Mouse (Mus musculus) C2C12 (cell line): Measurements from ENCODE around the gene Chrna4. TPM values are rescaled to one million over a fixed set of nuclear protein-coding genes. Genes with fewer than 3 reads are reported as not detected.

Experiments
- H3K27me3 ChIP-seq: one replicate; pipeline ENCODE4 v1.6.1; 2011; ENCODE audit not compliant: control insufficient read depth, insufficient read depth, insufficient read length
- H3K36me3 ChIP-seq: one replicate; pipeline ENCODE4 v1.6.1; 2011; ENCODE audit not compliant: control insufficient read depth, insufficient read depth
- H3K4me3 ChIP-seq: one replicate; pipeline ENCODE4 v1.5.1; 2011; ENCODE audit warnings: mild to moderate bottlenecking, control low read depth; ENCODE audit not compliant: poor library complexity, insufficient read depth, severe bottlenecking
- H3K79me2 ChIP-seq: one replicate; pipeline ENCODE4 v1.6.1; 2011; ENCODE audit not compliant: control insufficient read depth, insufficient read depth
- H3K79me3 ChIP-seq: one replicate; pipeline ENCODE4 v1.6.1; 2011; ENCODE audit warnings: low read depth, control low read depth
- H3ac ChIP-seq: one replicate; pipeline ENCODE3; 2011; ENCODE audit warnings: low read depth; ENCODE audit not compliant: control insufficient read depth, insufficient read length
- CEBPB ChIP-seq: IDR thresholded peaks from one replicate; pipeline ENCODE4 v1.6.1; 2011; ENCODE audit warnings: low read depth, mild to moderate bottlenecking, control low read depth, moderate library complexity
- CTCF ChIP-seq: IDR thresholded peaks from one replicate; pipeline ENCODE4 v1.5.1; 2011; ENCODE audit not compliant: control insufficient read depth, insufficient read depth, insufficient read length
- FOSL1 ChIP-seq: IDR thresholded peaks from one replicate; pipeline ENCODE4 v1.8.0; 2011; ENCODE audit warnings: mild to moderate bottlenecking, low read length; ENCODE audit not compliant: poor library complexity, insufficient read depth, severe bottlenecking
- MAX ChIP-seq: IDR thresholded peaks from one replicate; pipeline ENCODE4 v1.6.1; 2011; ENCODE audit warnings: mild to moderate bottlenecking, control low read depth
- MYOD1 ChIP-seq: IDR thresholded peaks from one replicate; pipeline ENCODE4 v1.6.1; 2011; ENCODE audit warnings: low read depth; ENCODE audit not compliant: control insufficient read depth, insufficient read length
- MYOG ChIP-seq: IDR thresholded peaks from one replicate; pipeline ENCODE4 v1.6.1; 2011; ENCODE audit not compliant: control insufficient read depth, insufficient read length; ENCODE audit errors: extremely low read depth
- USF1 ChIP-seq: IDR thresholded peaks from one replicate; pipeline ENCODE4 v1.6.1; 2011; ENCODE audit warnings: low read depth, mild to moderate bottlenecking, control low read depth, moderate library complexity
- long read RNA-seq, 2 experiments: library from polyadenylated mRNA; unstranded; transcript quantifications; one replicate each; pipeline ENCODE4 v2.0.0; 2019 to 2020
- polyA plus RNA-seq: library from polyadenylated mRNA; unstranded; fragments of >200 nt; fragmentation: generic; extraction: Trizol; gene quantifications from one replicate; pipeline ENCODE4 v1.2.1, GENCODE M21; 2012; ENCODE audit warnings: missing spikeins

Chrna4 gene
- polyA plus RNA-seq, result not detected
- long read RNA-seq, experiment 1, result 0 reads
- long read RNA-seq, experiment 2, result 0 reads

DNA sequence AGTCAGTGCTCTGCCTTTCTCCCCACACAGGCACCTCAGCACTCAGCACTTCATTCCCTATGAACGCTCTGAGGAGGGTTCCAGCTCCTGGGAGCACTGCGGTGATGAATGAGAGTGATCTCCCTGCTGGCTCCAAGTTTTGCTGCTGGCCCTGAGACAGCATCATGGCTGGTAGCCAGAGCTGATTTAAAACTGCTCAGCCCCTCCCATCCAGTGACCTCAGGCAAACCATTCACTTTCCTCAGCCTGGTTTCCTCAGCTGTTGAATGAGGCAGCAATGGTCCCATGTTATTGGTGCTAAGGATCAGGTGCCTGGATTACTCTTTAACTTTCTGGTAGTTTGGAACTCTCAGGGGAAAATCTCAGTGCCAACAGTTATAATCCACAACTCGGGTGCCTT lies at the start of gene Chrna4:
TSS of gene Chrna4 (minus strand) at position 110 of the 400 bp plus-strand sequence.
- no peak within 1 kb of the TSS for H3K4me3 ChIP-seq
- no peaks in the 10 kb centered on the region for H3K79me2 ChIP-seq
- no peaks in the 10 kb centered on the region for H3K36me3 ChIP-seq
- TF ChIP-seq MYOD1 (no peak), FOSL1 (no peak)
- H3K27me3 ChIP-seq, result peaks cover 64% of the 10 kb centered on the region
- no peaks in the 10 kb centered on the region for H3K79me3 ChIP-seq
- H3ac ChIP-seq, result no peak within 1 kb of the TSS

DNA sequence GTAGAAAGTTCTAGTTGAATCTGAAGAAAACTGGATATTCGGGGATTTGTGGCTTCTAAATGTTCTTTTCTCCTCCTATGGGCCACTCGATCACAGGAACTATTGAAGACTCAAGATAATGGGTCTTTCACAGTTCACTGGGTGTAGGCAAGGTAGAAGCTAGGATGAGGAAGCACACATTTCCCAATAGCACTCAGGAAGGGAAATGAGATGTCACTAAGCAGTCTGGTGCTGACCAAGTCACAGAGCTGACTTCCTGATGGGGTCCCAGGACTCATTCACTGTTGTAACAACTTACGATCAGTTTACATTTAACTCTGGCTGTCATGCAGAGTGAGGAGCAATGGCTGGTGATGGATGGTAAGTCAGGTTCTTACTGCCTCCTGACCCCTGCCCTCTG lies 46.8 kb upstream of the Chrna4 start:
- Histone ChIP-seq H3K27me3 (peaks cover 91% of the 10 kb centered on the region), H3K79me3 (no peaks in the 10 kb centered on the region), H3K4me3 (no peak overlapping the region), H3K79me2 (no peaks in the 10 kb centered on the region), H3K36me3 (no peaks in the 10 kb centered on the region), H3ac (no peak overlapping the region)
- TF ChIP-seq FOSL1 (no peak), MYOG (no peak), USF1 (no peak)

DNA sequence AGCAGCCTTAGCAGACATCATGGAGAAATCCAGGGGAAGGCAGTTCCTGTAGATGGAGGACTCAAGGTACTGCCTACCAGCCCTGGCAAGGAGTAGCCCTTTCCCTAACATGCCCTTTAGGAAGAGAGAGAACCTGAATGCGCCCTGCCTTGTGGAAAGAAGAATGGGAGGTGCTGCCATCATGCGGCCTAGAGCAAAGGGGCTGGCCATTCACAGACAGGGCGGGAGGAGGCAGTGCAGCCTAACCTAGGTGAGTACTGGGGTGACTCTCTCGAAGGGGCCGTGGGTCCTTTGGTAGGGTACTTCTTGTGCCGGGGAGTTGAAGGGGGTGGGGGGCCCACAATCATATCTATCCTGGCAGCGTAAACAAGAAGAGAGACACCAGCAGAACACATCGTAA lies 41.7 kb upstream of the Chrna4 start:
- Histone ChIP-seq H3K27me3 (peaks cover 76% of the 10 kb centered on the region), H3K36me3 (no peaks in the 10 kb centered on the region), H3K79me2 (no peaks in the 10 kb centered on the region), H3ac (no peak overlapping the region), H3K4me3 (no peak overlapping the region), H3K79me3 (no peaks in the 10 kb centered on the region)
- TF ChIP-seq MYOD1, result no peak
- no peak for TF ChIP-seq USF1
- no peak for TF ChIP-seq MAX
- TF ChIP-seq MYOG, result no peak
- no peak for TF ChIP-seq CTCF
- TF ChIP-seq CEBPB, result no peak
- no peak for TF ChIP-seq FOSL1

DNA sequence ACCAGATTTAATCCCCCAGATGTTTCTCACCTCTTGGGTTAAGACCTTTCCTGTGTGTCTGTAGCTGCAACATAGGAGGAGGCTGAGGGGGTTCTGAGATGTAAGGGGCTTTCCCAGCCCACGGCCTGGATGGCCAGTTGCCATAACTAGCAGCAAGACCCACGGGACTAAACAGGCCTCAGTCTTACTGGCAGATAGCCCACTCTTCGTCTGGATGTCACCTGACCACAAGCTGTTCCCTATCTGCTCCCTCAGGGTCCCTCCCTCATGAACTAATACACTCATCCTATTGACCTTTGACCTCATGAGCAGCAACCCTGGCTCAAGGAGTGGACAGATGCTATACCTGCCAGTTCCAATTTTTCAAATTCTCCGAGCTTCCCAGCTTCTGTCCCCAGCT lies 40.6 kb upstream of the Chrna4 start:
- no peak overlapping the region for H3ac ChIP-seq
- H3K79me2 ChIP-seq, result no peaks in the 10 kb centered on the region
- TF ChIP-seq MYOD1 (no peak), USF1 (no peak), FOSL1 (no peak), MYOG (no peak), MAX (no peak), CTCF (no peak), CEBPB (no peak)
- H3K27me3 ChIP-seq, result peaks cover 72% of the 10 kb centered on the region
- no peaks in the 10 kb centered on the region for H3K79me3 ChIP-seq
- H3K4me3 ChIP-seq, result no peak overlapping the region
- H3K36me3 ChIP-seq, result no peaks in the 10 kb centered on the region

DNA sequence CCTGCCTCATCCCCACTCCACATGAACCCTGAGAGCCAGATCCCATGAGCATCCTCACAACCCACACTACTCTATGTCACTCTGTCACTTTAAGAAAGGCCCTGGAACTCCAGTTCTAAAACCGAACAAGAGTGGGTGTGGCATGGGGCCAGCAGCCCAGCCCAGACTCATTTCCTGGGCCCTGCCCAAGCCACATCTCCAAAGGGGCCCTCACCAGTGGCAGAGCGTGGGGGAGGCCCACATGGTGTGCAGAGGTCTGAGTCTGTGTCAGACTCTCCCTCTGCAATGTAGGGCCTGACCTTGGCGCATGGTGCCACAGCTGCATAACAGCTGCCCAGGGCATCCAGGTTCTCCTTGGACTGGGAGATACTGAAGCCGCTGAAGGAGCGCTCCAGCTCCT lies 37.5 kb upstream of the Chrna4 start:
- H3K79me2 ChIP-seq, result no peaks in the 10 kb centered on the region
- H3K4me3 ChIP-seq, result no peak overlapping the region
- H3K27me3 ChIP-seq, result peaks cover 55% of the 10 kb centered on the region
- no peak for TF ChIP-seq MYOD1
- TF ChIP-seq USF1, result no peak
- no peak for TF ChIP-seq CTCF
- no peak for TF ChIP-seq CEBPB
- no peak for TF ChIP-seq MYOG
- TF ChIP-seq MAX, result no peak
- no peak for TF ChIP-seq FOSL1
- H3K36me3 ChIP-seq, result no peaks in the 10 kb centered on the region
- H3ac ChIP-seq, result no peak overlapping the region
- H3K79me3 ChIP-seq, result no peaks in the 10 kb centered on the region

DNA sequence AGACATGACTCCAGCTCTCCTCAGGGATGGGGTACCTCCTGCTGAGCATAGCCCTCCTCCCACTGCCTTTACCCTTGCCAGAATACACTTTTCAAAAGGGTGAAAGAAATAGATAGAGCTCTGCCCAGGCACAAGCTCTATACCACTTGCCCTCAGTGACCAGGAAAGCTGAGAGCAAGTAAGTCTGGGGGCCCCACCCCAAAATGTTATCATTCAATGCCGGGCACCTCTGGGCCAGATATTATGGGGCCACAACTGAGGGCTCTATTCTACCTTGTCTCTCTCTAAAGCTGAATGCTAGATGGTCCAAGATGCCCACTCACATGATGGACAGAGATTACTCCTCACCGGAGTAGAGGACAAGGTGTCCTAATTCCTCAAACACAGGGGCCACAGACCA lies 36.2 kb upstream of the Chrna4 start:
- Histone ChIP-seq H3K79me3 (no peaks in the 10 kb centered on the region), H3K36me3 (no peaks in the 10 kb centered on the region), H3K27me3 (peaks cover 54% of the 10 kb centered on the region), H3K79me2 (no peaks in the 10 kb centered on the region), H3K4me3 (no peak overlapping the region), H3ac (no peak overlapping the region)
- TF ChIP-seq MAX (no peak), CEBPB (no peak), FOSL1 (no peak), USF1 (no peak), MYOG (no peak), CTCF (no peak), MYOD1 (no peak)
